Mouse (Mus musculus): ENCODE results near the gene Lpin2. TPM values are rescaled to one million over a fixed set of nuclear protein-coding genes. Genes with fewer than 3 reads are reported as not detected.

Lpin2 gene
- polyA plus RNA-seq, 1 experiment from 2014 or later: 39.0 TPM

- TF ChIP-seq CTCF (IDR thresholded peaks at IDR 0.05): no peak
- no peaks in the 10 kb centered on the region for H3K27me3 ChIP-seq
- ChIA-PET POLR2A (no interaction called here), CTCF (interaction anchor here (1.8 kb wide), 1 partner anchor 12 kb away, joined by 7 read pairs; no protein-coding TSS in a partner anchor)
- in situ Hi-C loops (cut with MboI; ENCODE audit: low pct_unique_long_range_greater_than_20kb): no loop called here
- ATAC-seq: no peak
- no peak for DNase-seq (ENCODE audit: low read depth, low spot score)
These were observed 95.5 kb downstream of the Lpin2 start for GRCm38 (mm10) chr17:71277701-71278491.

GRCm38 (mm10) chr17:71282716-71283115 lies 100.4 kb downstream of the Lpin2 start:
- ChIA-PET POLR2A (no interaction called here), CTCF (interaction anchor here (1.1 to 1.3 kb wide), 2 partner anchors 17 to 24 kb away, joined by 3 read pairs; no protein-coding TSS in a partner anchor)
- ATAC-seq: no peak
- DNase-seq (ENCODE audit: low read depth, low spot score): no peak
- in situ Hi-C loops (cut with MboI; ENCODE audit: low pct_unique_long_range_greater_than_20kb): no loop called here
- no peaks in the 10 kb centered on the region for H3K27me3 ChIP-seq
- TF ChIP-seq CTCF (IDR thresholded peaks at IDR 0.05): no peak

- POLR2A ChIA-PET: no interaction called here
- in situ Hi-C loops (cut with MboI; ENCODE audit: low pct_unique_long_range_greater_than_20kb): no loop called here
- CTCF ChIA-PET: interaction anchor here (1.1 to 1.3 kb wide), 2 partner anchors 17 to 23 kb away, joined by 3 read pairs; no protein-coding TSS in a partner anchor
- TF ChIP-seq CTCF (IDR thresholded peaks at IDR 0.05): no peak
- no peaks in the 10 kb centered on the region for H3K27me3 ChIP-seq
- DNase-seq (ENCODE audit: low read depth, low spot score) (no peak), ATAC-seq (no peak)
These were observed 100.9 kb downstream of the Lpin2 start for GRCm38 (mm10) chr17:71283237-71283636.

- no peaks in the 10 kb centered on the region for H3K27me3 ChIP-seq
- in situ Hi-C loops (cut with MboI; ENCODE audit: low pct_unique_long_range_greater_than_20kb): no loop called here
- peak; percentile 95 for ATAC-seq
- DNase-seq (ENCODE audit: low read depth, low spot score): peak; percentile 37
- ChIA-PET POLR2A (no interaction called here), CTCF (interaction anchor here (0.9 to 1.5 kb wide), 3 partner anchors 17 to 87 kb away, joined by 3 to 4 read pairs (median 4); no protein-coding TSS in a partner anchor)
- TF ChIP-seq CTCF (IDR thresholded peaks at IDR 0.05): no peak
These were observed 102.5 kb downstream of the Lpin2 start for GRCm38 (mm10) chr17:71284890-71285289.

DNA sequence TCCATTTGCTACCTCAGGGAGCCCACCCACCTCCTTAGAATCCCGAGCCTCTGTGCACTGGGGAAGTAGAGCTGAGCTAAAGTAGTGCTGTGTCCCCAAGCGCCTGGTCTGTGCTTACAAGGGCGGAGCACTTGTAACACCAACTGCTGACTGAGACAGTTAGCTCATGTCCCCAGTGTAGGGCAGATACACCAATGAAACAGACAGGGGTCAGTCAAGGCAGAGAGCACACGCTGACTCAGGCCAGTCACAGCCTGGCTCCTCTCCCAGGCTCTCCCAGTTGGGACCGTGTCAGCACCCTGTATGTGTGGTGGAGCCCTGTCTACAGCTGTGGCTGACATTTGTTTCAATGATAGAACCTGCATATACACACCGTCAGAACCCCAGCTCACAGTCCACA lies 103.6 kb downstream of the Lpin2 start:
- CTCF ChIA-PET: interaction anchor here (0.5 to 1.5 kb wide), 6 partner anchors 9 to 88 kb away, joined by 3 to 4 read pairs (median 3); no protein-coding TSS in a partner anchor
- ATAC-seq: no peak
- in situ Hi-C loops (cut with MboI; ENCODE audit: low pct_unique_long_range_greater_than_20kb): no loop called here
- no peak for DNase-seq (ENCODE audit: low read depth, low spot score)
- POLR2A ChIA-PET: no interaction called here
- no peak for TF ChIP-seq CTCF (IDR thresholded peaks at IDR 0.05)
- no peaks in the 10 kb centered on the region for H3K27me3 ChIP-seq

- DNase-seq (ENCODE audit: low read depth, low spot score) (no peak), ATAC-seq (no peak)
- ChIA-PET CTCF (no interaction called here), POLR2A (no interaction called here)
- H3K27me3 ChIP-seq: no peaks in the 10 kb centered on the region
- no peak for TF ChIP-seq CTCF (IDR thresholded peaks at IDR 0.05)
- in situ Hi-C loops (cut with MboI; ENCODE audit: low pct_unique_long_range_greater_than_20kb): no loop called here
These were observed 105.2 kb downstream of the Lpin2 start for GRCm38 (mm10) chr17:71287586-71287985.

- no peak for ATAC-seq
- ChIA-PET POLR2A (interaction anchor here (0.5 to 0.6 kb wide), 2 partner anchors 24 to 237 kb away, joined by 3 read pairs; partner anchors contain the start of gene Emilin2), CTCF (no interaction called here)
- no peak for DNase-seq (ENCODE audit: low read depth, low spot score)
- in situ Hi-C loops (cut with MboI; ENCODE audit: low pct_unique_long_range_greater_than_20kb): no loop called here
- H3K27me3 ChIP-seq: no peaks in the 10 kb centered on the region
- no peak for TF ChIP-seq CTCF (IDR thresholded peaks at IDR 0.05)
These were observed 105.9 kb downstream of the Lpin2 start for GRCm38 (mm10) chr17:71288145-71288758.

DNA sequence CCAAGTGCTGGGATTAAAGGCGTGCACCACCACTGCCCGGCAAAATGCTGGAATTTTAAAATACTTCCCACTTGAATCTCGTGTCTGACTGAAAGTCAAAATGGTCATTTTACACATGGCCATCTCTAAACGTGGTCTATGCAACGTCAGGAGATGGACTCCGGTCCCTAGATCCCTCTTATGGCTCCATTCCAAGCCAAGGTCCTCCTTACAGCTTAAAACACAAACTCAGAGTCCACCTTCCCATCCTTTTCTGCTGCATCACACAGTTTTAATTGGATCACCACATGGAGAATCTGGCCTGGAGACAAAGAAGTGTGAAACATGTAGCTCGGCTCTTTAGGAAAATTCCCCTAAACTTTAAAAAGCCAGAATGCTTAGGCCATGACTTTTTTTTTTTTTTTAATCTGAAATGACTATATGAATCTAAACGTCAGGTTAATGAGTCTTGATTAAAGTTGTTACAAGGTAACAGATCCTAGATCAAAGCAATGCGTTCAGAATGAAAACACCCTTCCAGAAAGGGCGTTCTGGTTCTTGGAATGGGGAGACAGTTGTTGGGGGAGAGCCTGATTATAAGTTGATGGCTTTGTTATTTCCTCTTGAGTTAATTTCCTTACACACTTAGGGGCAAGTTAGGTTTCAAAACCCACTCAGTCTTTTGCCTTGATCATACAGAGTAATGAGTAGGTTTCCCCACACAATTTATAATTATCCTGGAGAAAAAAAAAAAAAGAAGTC lies 106.6 kb downstream of the Lpin2 start:
- DNase-seq (ENCODE audit: low read depth, low spot score): no peak
- no peak for ATAC-seq
- ChIA-PET POLR2A (interaction anchor here (0.5 to 0.6 kb wide), 2 partner anchors 23 to 237 kb away, joined by 3 read pairs; partner anchors contain the start of gene Emilin2), CTCF (interaction anchor here (1.0 kb wide), 2 partner anchors 9 to 64 kb away, joined by 3 read pairs; no protein-coding TSS in a partner anchor)
- in situ Hi-C loops (cut with MboI; ENCODE audit: low pct_unique_long_range_greater_than_20kb): no loop called here
- no peak for TF ChIP-seq CTCF (IDR thresholded peaks at IDR 0.05)
- H3K27me3 ChIP-seq: no peaks in the 10 kb centered on the region

GRCm38 (mm10) chr17:71289572-71290176 lies 107.3 kb downstream of the Lpin2 start:
- in situ Hi-C loops (cut with MboI; ENCODE audit: low pct_unique_long_range_greater_than_20kb): no loop called here
- ChIA-PET CTCF (interaction anchor here (1.0 kb wide), 2 partner anchors 8 to 63 kb away, joined by 3 read pairs; no protein-coding TSS in a partner anchor), POLR2A (no interaction called here)
- H3K27me3 ChIP-seq: no peaks in the 10 kb centered on the region
- no peak for TF ChIP-seq CTCF (IDR thresholded peaks at IDR 0.05)
- DNase-seq (ENCODE audit: low read depth, low spot score): no peak
- no peak for ATAC-seq
